Mouse (Mus musculus) liver, embryonic 14.5 days (tissue): Measurements from ENCODE around the gene BC117090.

Source experiments
- CTCF ChIP-seq: IDR thresholded peaks from 2 replicates; pipeline ENCODE4 v1.5.1; 2016; ENCODE audit warnings: antibody characterized with exemption, low read depth, control low read depth
- EP300 ChIP-seq: IDR thresholded peaks from 2 replicates; pipeline ENCODE4 v1.6.1; 2016; ENCODE audit warnings: antibody characterized with exemption, low read depth

DNA sequence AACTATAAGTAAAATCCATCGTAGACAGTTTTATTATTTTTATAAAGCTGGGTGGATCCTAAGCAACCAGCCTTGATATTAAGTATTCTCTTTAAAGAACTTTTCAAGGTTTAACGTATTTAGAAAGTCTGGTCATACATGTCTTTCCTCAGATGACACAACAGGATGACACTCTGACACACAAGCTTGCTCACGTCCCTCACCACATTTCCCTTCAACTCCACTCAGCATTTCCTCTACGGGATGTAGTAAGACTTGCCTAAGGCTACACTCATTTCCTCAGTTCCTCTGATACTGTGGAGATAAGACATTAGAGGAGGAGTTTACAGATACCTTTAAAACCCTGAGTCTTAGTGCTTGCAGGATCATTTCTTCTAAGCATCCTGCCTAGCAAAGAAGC is 26.5 kb downstream of the BC117090 start:
- TF ChIP-seq EP300, result no peak
- no peak for TF ChIP-seq CTCF
